8 mouse cellular contexts compared by ENCODE assay signal in genomic region chr1:180640605-180641125, GRCm38 (mm10). TPM values are rescaled to one million over a fixed set of nuclear protein-coding genes. Genes with fewer than 3 reads are reported as not detected.
DNase-seq lines count a peak whose midpoint lies in the region; ATAC-seq and TF ChIP-seq lines count a peak whose summit lies in the region.

No protein-coding gene starts in this region.

- peak overlapping the region; percentile 99 for H3K9ac ChIP-seq in ES-E14 (ENCODE audit: insufficient read depth, low read depth, low read length, poor library complexity, severe bottlenecking)
- H3K9ac ChIP-seq in heart, embryonic 14.5 days (ENCODE audit: low read length) = peak overlapping the region; percentile 97
- H3K9ac ChIP-seq in kidney, postnatal 0 days (ENCODE audit: low read depth, low read length) = peak overlapping the region; percentile 93
- H3K9ac ChIP-seq in neural tube, embryonic 13.5 days = peak overlapping the region; percentile 82

- DNase-seq in ES-E14 (ENCODE audit: low read depth, low spot score) = peak; percentile 33
- peak; percentile 65 for DNase-seq in adrenal gland, postnatal 14 days
- DNase-seq in kidney, postnatal 0 days (ENCODE audit: low spot score) = peak; percentile 66
- no peak for DNase-seq in lung, adult 2 months
- no peak for DNase-seq in cerebellum, adult 11 months

- H3K36me3 ChIP-seq in ES-E14 (ENCODE audit: control insufficient read depth, insufficient read depth, low read length, poor library complexity, severe bottlenecking) = no peaks in the 10 kb centered on the region
- 0 out of 2 replicates have a peak, but pooled peaks cover 5% of the 10 kb centered on the region for H3K36me3 ChIP-seq in heart, embryonic 14.5 days (ENCODE audit: control insufficient read depth, insufficient read depth, low read length)
- no peaks in the 10 kb centered on the region for H3K36me3 ChIP-seq in kidney, postnatal 0 days (ENCODE audit: insufficient read depth, low read length)
- H3K36me3 ChIP-seq in neural tube, embryonic 13.5 days = no peaks in the 10 kb centered on the region

- peak overlapping the region; percentile 89 to 100 for H3K4me3 ChIP-seq in ES-E14 (ENCODE audit: insufficient read depth in 1 of 2, low read depth in 1 of 2, low read length in 2 of 2, poor library complexity in 1 of 2, severe bottlenecking in 1 of 2)
- H3K4me3 ChIP-seq in heart, embryonic 14.5 days (ENCODE audit: control insufficient read depth in 1 of 2, insufficient read depth in 1 of 2, low read depth in 1 of 2, low read length in 2 of 2) = peak overlapping the region; percentile 99
- peak overlapping the region; percentile 97 for H3K4me3 ChIP-seq in kidney, postnatal 0 days (replicated peaks; ENCODE audit: low read depth, low read length)
- peak overlapping the region; percentile 82 for H3K4me3 ChIP-seq in lung, adult 2 months (replicated peaks; ENCODE audit: extremely low read depth, low read depth, low read length)
- peak overlapping the region; percentile 96 for H3K4me3 ChIP-seq in neural tube, embryonic 13.5 days

- under 1% methylated on average over 44 of the region's 61 CpGs for WGBS in heart, embryonic 14.5 days
- under 1% methylated on average over 50 of the region's 61 CpGs for WGBS in kidney, postnatal 0 days
- WGBS in lung, adult 2 months = under 1% methylated on average over 56 of the region's 61 CpGs
- WGBS in neural tube, embryonic 13.5 days = under 1% methylated on average over 61 of the region's 61 CpGs

- TF ChIP-seq POLR2A in lung, adult 2 months (IDR thresholded peaks at IDR 0.05; ENCODE audit: borderline replicate concordance, extremely low read depth, low read depth, low read length) = no peak

- ATAC-seq in erythroid progenitor cell, adult 5-6 weeks (replicated peaks; ENCODE audit: low FRiP score, poor library complexity, severe bottlenecking) = peak; percentile 62
- peak; percentile 68 for ATAC-seq in heart, embryonic 14.5 days (ENCODE audit: insufficient number of reproducible peaks, insufficient read depth, low FRiP score, low read depth)
- peak; percentile 63 for ATAC-seq in kidney, postnatal 0 days (replicated peaks; ENCODE audit: low FRiP score, low read depth)
- ATAC-seq in neural tube, embryonic 13.5 days (ENCODE audit: low read depth) = no peak; the same call in none of the 2 replicates

- H3K9me3 ChIP-seq in ES-E14 (ENCODE audit: control insufficient read depth, insufficient read depth, low read depth, low read length) = no peaks in the 10 kb centered on the region
- no peaks in the 10 kb centered on the region for H3K9me3 ChIP-seq in heart, embryonic 14.5 days (ENCODE audit: control insufficient read depth, low read length)
- no peaks in the 10 kb centered on the region for H3K9me3 ChIP-seq in kidney, postnatal 0 days (replicated peaks; ENCODE audit: low read length)
- no peaks in the 10 kb centered on the region for H3K9me3 ChIP-seq in neural tube, embryonic 13.5 days

- no peak for TF ChIP-seq CTCF in kidney, postnatal 0 days (IDR thresholded peaks at IDR 0.05; ENCODE audit: low read depth)
- TF ChIP-seq CTCF in lung, adult 2 months (IDR thresholded peaks at IDR 0.05; ENCODE audit: insufficient read depth, low read length) = no peak

- peaks cover 2 to 4% of the 10 kb centered on the region in 2 experiments; a peak in 1 of 4 replicates for H3K4me1 ChIP-seq in ES-E14 (ENCODE audit: control insufficient read depth in 2 of 2, insufficient read depth in 2 of 2, low read length in 2 of 2, poor library complexity in 1 of 2)
- H3K4me1 ChIP-seq in heart, embryonic 14.5 days (ENCODE audit: control insufficient read depth in 2 of 2, insufficient read depth in 2 of 2, low read length in 2 of 2) = peaks cover 5 to 20% of the 10 kb centered on the region in 2 experiments
- H3K4me1 ChIP-seq in kidney, postnatal 0 days (replicated peaks; ENCODE audit: insufficient read depth, low read length) = no peaks in the 10 kb centered on the region
- H3K4me1 ChIP-seq in lung, adult 2 months (ENCODE audit: control insufficient read depth, insufficient read depth, low read length) = peaks cover 6% of the 10 kb centered on the region
- H3K4me1 ChIP-seq in neural tube, embryonic 13.5 days (replicated peaks) = peaks cover 31% of the 10 kb centered on the region

- peak overlapping the region; percentile 88 for H3K4me2 ChIP-seq in heart, embryonic 14.5 days (ENCODE audit: low read length)
- peak overlapping the region; percentile 89 for H3K4me2 ChIP-seq in kidney, postnatal 0 days (ENCODE audit: low read length)
- H3K4me2 ChIP-seq in neural tube, embryonic 13.5 days = peak overlapping the region; percentile 90

- in situ Hi-C loops in ES-E14 (cut with MboI; ENCODE audit: low sequenced_read_pairs in 2 of 2, unreplicated experiment in 2 of 2) = no loop called here

- H3K27ac ChIP-seq in ES-E14 (ENCODE audit: insufficient read depth, low read depth, low read length, poor library complexity, severe bottlenecking) = peak overlapping the region; percentile 75
- peak overlapping the region; percentile 79 to 94 for H3K27ac ChIP-seq in heart, embryonic 14.5 days (replicated peaks in 1 of 2; ENCODE audit: control insufficient read depth in 1 of 2, insufficient read depth in 1 of 2, low read depth in 2 of 2, low read length in 2 of 2)
- H3K27ac ChIP-seq in kidney, postnatal 0 days = peak overlapping the region; percentile 84
- H3K27ac ChIP-seq in neural tube, embryonic 13.5 days (replicated peaks) = peak overlapping the region; percentile 91

- no peaks in the 10 kb centered on the region for H3K27me3 ChIP-seq in heart, embryonic 14.5 days (ENCODE audit: control insufficient read depth, insufficient read depth, low read length)
- no peaks in the 10 kb centered on the region for H3K27me3 ChIP-seq in kidney, postnatal 0 days (ENCODE audit: insufficient read depth, low read length)
- no peaks in the 10 kb centered on the region for H3K27me3 ChIP-seq in neural tube, embryonic 13.5 days

TF ChIP-seq in ES-E14, 5 proteins besides CTCF, POLR2A, EP300 and RAD21:
- no peak for TF ChIP-seq MAFK (IDR thresholded peaks at IDR 0.05; ENCODE audit: insufficient read depth, low read depth, low read length)
- TF ChIP-seq ZC3H11A (IDR thresholded peaks at IDR 0.05; ENCODE audit: borderline replicate concordance, low read depth, low read length) = no peak
- no peak for TF ChIP-seq ZNF384 (IDR thresholded peaks at IDR 0.05; ENCODE audit: low read depth, low read length)
- no peak for TF ChIP-seq CHD2 (IDR thresholded peaks at IDR 0.05; ENCODE audit: low read depth, low read length)
- TF ChIP-seq HCFC1 (IDR thresholded peaks at IDR 0.05; ENCODE audit: borderline replicate concordance, insufficient read depth, low read length) = no peak
TF ChIP-seq in ES-E14: peak in this region for 0.

RNA-seq across cellular contexts. Expression of gene Lin9, which starts 0.3 kb away (rescaled TPM):
- 14.3 and 15.9 TPM in 2 replicates for total RNA-seq in ES-E14 (2012; rRNA removed)
- total RNA-seq in adrenal gland, postnatal 14 days (2021) = 6.9 and 7.2 TPM in 2 replicates
- total RNA-seq in erythroid progenitor cell, adult 5-6 weeks (2015; ENCODE audit: low replicate concordance) = 84.3 and 95.2 TPM in 2 replicates
- 62.6 and 87.4 TPM in 2 replicates for total RNA-seq in erythroid progenitor cell, adult 5-6 weeks (2017; ENCODE audit: low replicate concordance)
- polyA plus RNA-seq in heart, embryonic 14.5 days (2014; fragmentation: Nextera tagmentation; extraction: Ambion mirVana) = 13.8 and 15.1 TPM in 2 replicates
- polyA plus RNA-seq in kidney, postnatal 0 days (2015; fragmentation: Nextera tagmentation; extraction: Ambion mirVana) = 11.6 and 14.9 TPM in 2 replicates
- 1.7 and 2.7 TPM in 2 replicates for polyA plus RNA-seq in lung, adult 2 months (2012; rRNA removed)
- 11.7 and 13.5 TPM in 2 replicates for polyA plus RNA-seq in neural tube, embryonic 13.5 days (2015; fragmentation: Nextera tagmentation; extraction: Ambion mirVana)

RNA-seq across cellular contexts. Expression of gene Mixl1, which starts 56.2 kb away (rescaled TPM):
- 0.18 and 0.21 TPM in 2 replicates for total RNA-seq in ES-E14 (2012; rRNA removed)
- not detected in 2 replicates for total RNA-seq in adrenal gland, postnatal 14 days (2021)
- not detected in 2 replicates for total RNA-seq in erythroid progenitor cell, adult 5-6 weeks (2015; ENCODE audit: low replicate concordance)
- total RNA-seq in erythroid progenitor cell, adult 5-6 weeks (2017; ENCODE audit: low replicate concordance) = not detected in 2 replicates
- 0.14 TPM in 1 of 2 replicates, not detected in the other for polyA plus RNA-seq in heart, embryonic 14.5 days (2014; fragmentation: Nextera tagmentation; extraction: Ambion mirVana)
- polyA plus RNA-seq in kidney, postnatal 0 days (2015; fragmentation: Nextera tagmentation; extraction: Ambion mirVana) = 0.30 and 0.36 TPM in 2 replicates
- not detected in 2 replicates for polyA plus RNA-seq in lung, adult 2 months (2012; rRNA removed)
- not detected in 2 replicates for polyA plus RNA-seq in neural tube, embryonic 13.5 days (2015; fragmentation: Nextera tagmentation; extraction: Ambion mirVana)

Comparison
In these comparisons a context has a peak if more than half of its experiments do, and no peak if none do; other contexts are left out.
1. DNase-seq: peak in ES-E14 (single experiment), adrenal gland, postnatal 14 days (single experiment) and kidney, postnatal 0 days (single experiment); none in lung, adult 2 months (single experiment) and cerebellum, adult 11 months (single experiment).
2. Peak in every context shown above with its lines, with median percentiles within 50 percentile points of each other: H3K27ac ChIP-seq, H3K4me3 ChIP-seq, H3K9ac ChIP-seq and H3K4me2 ChIP-seq.